Mouse (Mus musculus) liver, embryonic 15.5 days (tissue): ENCODE results near the gene Tomm40. TPM values are rescaled to one million over a fixed set of nuclear protein-coding genes. Genes with fewer than 3 reads are reported as not detected.
A peak's percentile ranks its signal among the peaks of the same experiment; 100 is the strongest.

Experiments used
- ATAC-seq: fragments of 200-750 bp; cut with Nextera tagmentation; 2 replicates; pipeline ENCODE4 v1.8.0; 2017; ENCODE audit warnings: moderate number of reproducible peaks, mild to moderate bottlenecking, moderate library complexity; ENCODE audit not compliant: insufficient read depth
- H3K27ac ChIP-seq: fragments of 300-500 bp; sonication (generic); replicated peaks from 2 replicates; pipeline ENCODE4 v1.5.1; 2015; ENCODE audit warnings: mild to moderate bottlenecking, inconsistent platforms
- H3K27me3 ChIP-seq: fragments of 300-500 bp; sonication (generic); 2 replicates; pipeline ENCODE4 v1.6.1; 2015; ENCODE audit warnings: mild to moderate bottlenecking, inconsistent platforms
- H3K36me3 ChIP-seq: fragments of 300-500 bp; sonication (generic); replicated peaks from 2 replicates; pipeline ENCODE4 v1.6.1; 2015; ENCODE audit warnings: moderate library complexity, mild to moderate bottlenecking, inconsistent platforms
- H3K4me1 ChIP-seq: fragments of 300-500 bp; sonication (generic); replicated peaks from 2 replicates; pipeline ENCODE4 v1.6.1; 2015; ENCODE audit warnings: inconsistent platforms
- H3K4me2 ChIP-seq: fragments of 300-500 bp; sonication (generic); 2 replicates; pipeline ENCODE4 v1.6.1; 2015; ENCODE audit warnings: moderate library complexity, mild to moderate bottlenecking, inconsistent platforms
- H3K4me3 ChIP-seq: fragments of 300-500 bp; sonication (generic); replicated peaks from 2 replicates; pipeline ENCODE4 v1.5.1; 2015; ENCODE audit warnings: mild to moderate bottlenecking, inconsistent platforms
- H3K9ac ChIP-seq: fragments of 300-500 bp; sonication (generic); 2 replicates; pipeline ENCODE4 v1.6.1; 2015; ENCODE audit warnings: moderate library complexity, mild to moderate bottlenecking, inconsistent platforms
- H3K9me3 ChIP-seq: fragments of 300-500 bp; sonication (generic); replicated peaks from 2 replicates; pipeline ENCODE4 v1.6.1; 2016; ENCODE audit warnings: inconsistent platforms
- WGBS: fragments of 180-500 bp; shearing (Covaris S2); methylation state at CpG from one replicate; pipeline ENCODE4 v1.1.7; 2015; ENCODE audit warnings: mixed read lengths; ENCODE audit not compliant: insufficient replicate concordance; 5-methylcytosine and 5-hydroxymethylcytosine counted together
- polyA plus RNA-seq: library from polyadenylated mRNA; unstranded; fragments of >200 nt; fragmentation: Nextera tagmentation; extraction: Ambion mirVana; gene quantifications from 2 replicates; pipeline ENCODE4 v1.2.1, GENCODE M21; 2015

Tomm40 gene
- polyA plus RNA-seq, 1 experiment from 2014 or later = 87.2 TPM

GRCm38 (mm10) chr7:19686521-19686920, 28.7 kb downstream of the Tomm40 start:
- no peaks in the 10 kb centered on the region for H3K27me3 ChIP-seq
- no peak overlapping the region for H3K4me3 ChIP-seq
- H3K9ac ChIP-seq = no peak overlapping the region
- 59% methylated on average over 6 of the region's 6 CpGs for WGBS
- H3K4me1 ChIP-seq = peaks cover 44% of the 10 kb centered on the region
- no peaks in the 10 kb centered on the region for H3K9me3 ChIP-seq
- H3K27ac ChIP-seq = peak overlapping the region; percentile 77
- no peak overlapping the region for H3K4me2 ChIP-seq
- peak; percentile 60 for ATAC-seq
- H3K36me3 ChIP-seq = no peaks in the 10 kb centered on the region

GRCm38 (mm10) chr7:19685374-19685773, 29.9 kb downstream of the Tomm40 start:
- H3K4me2 ChIP-seq = peak overlapping the region; percentile 33; the same call in 1 of the 2 replicates
- WGBS = 51% methylated on average over 4 of the region's 4 CpGs
- H3K27ac ChIP-seq = peak overlapping the region; percentile 77

GRCm38 (mm10) chr7:19683771-19684201, 31.5 kb downstream of the Tomm40 start:
- no peaks in the 10 kb centered on the region for H3K36me3 ChIP-seq
- H3K4me1 ChIP-seq = peaks cover 46% of the 10 kb centered on the region
- H3K4me3 ChIP-seq = no peak overlapping the region
- no peak overlapping the region for H3K9ac ChIP-seq
- 60% methylated on average over 6 of the region's 6 CpGs for WGBS
- H3K9me3 ChIP-seq = no peaks in the 10 kb centered on the region
- peak overlapping the region; percentile 41 for H3K27ac ChIP-seq
- H3K4me2 ChIP-seq = no peak overlapping the region
- no peaks in the 10 kb centered on the region for H3K27me3 ChIP-seq
- no peak for ATAC-seq

More at GRCm38 (mm10) chr7:19685374-19685773, 29.9 kb downstream of the Tomm40 start:
- H3K36me3 ChIP-seq = no peaks in the 10 kb centered on the region
- H3K27me3 ChIP-seq = no peaks in the 10 kb centered on the region
- no peak overlapping the region for H3K9ac ChIP-seq
- peak; percentile 62 for ATAC-seq
- no peak overlapping the region for H3K4me3 ChIP-seq
- H3K9me3 ChIP-seq = no peaks in the 10 kb centered on the region
- H3K4me1 ChIP-seq = peaks cover 46% of the 10 kb centered on the region

GRCm38 (mm10) chr7:19682979-19683378, 32.3 kb downstream of the Tomm40 start:
- Histone ChIP-seq H3K9me3 (no peaks in the 10 kb centered on the region), H3K4me3 (no peak overlapping the region), H3K9ac (no peak overlapping the region), H3K4me2 (no peak overlapping the region), H3K36me3 (no peaks in the 10 kb centered on the region), H3K4me1 (peaks cover 49% of the 10 kb centered on the region), H3K27ac (peak overlapping the region; percentile 29; the same call in 1 of the 2 replicates), H3K27me3 (no peaks in the 10 kb centered on the region)
- WGBS = 65% methylated on average over 3 of the region's 3 CpGs
- no peak for ATAC-seq

- 59% methylated on average over 8 of the region's 8 CpGs for WGBS
- no peaks in the 10 kb centered on the region for H3K9me3 ChIP-seq
- H3K36me3 ChIP-seq = no peaks in the 10 kb centered on the region
- peaks cover 45% of the 10 kb centered on the region for H3K4me1 ChIP-seq
- peak within 1 kb of the TSS; percentile 35 for H3K4me3 ChIP-seq
- 0 out of 2 replicates have a peak within 1 kb of the TSS, but pooled peaks have one; percentile 25 for H3K9ac ChIP-seq
- peak; percentile 32; the same call in 1 of the 2 replicates for ATAC-seq
- H3K4me2 ChIP-seq = peak within 1 kb of the TSS; percentile 38
- peak within 1 kb of the TSS; percentile 78 for H3K27ac ChIP-seq
- no peaks in the 10 kb centered on the region for H3K27me3 ChIP-seq
These were observed 34.0 kb downstream of the Tomm40 start, which contains the start of the genes Gm44805 and Apoc4 for GRCm38 (mm10) chr7:19681202-19681694. TSS of gene Gm44805 (minus strand) at chr7:19681423. TSS of gene Apoc4 (minus strand) at chr7:19681479.

- peak overlapping the region; percentile 35 for H3K4me3 ChIP-seq
These were observed 34.5 kb downstream of the Tomm40 start for GRCm38 (mm10) chr7:19680702-19681101.

GRCm38 (mm10) chr7:19678901-19679300, 36.3 kb downstream of the Tomm40 start:
- no peak for ATAC-seq

More at GRCm38 (mm10) chr7:19680702-19681101, 34.5 kb downstream of the Tomm40 start:
- WGBS = 56% methylated on average over 2 of the region's 2 CpGs
- H3K27me3 ChIP-seq = no peaks in the 10 kb centered on the region
- H3K9me3 ChIP-seq = no peaks in the 10 kb centered on the region
- H3K4me2 ChIP-seq = peak overlapping the region; percentile 38; the same call in 1 of the 2 replicates
- H3K36me3 ChIP-seq = no peaks in the 10 kb centered on the region
- 0 out of 2 replicates have a peak, but pooled peaks have one; percentile 7 for ATAC-seq
- H3K27ac ChIP-seq = peak overlapping the region; percentile 78
- peaks cover 45% of the 10 kb centered on the region for H3K4me1 ChIP-seq
- 0 out of 2 replicates have a peak overlapping the region, but pooled peaks have one; percentile 25 for H3K9ac ChIP-seq

GRCm38 (mm10) chr7:19677872-19678271, 37.4 kb downstream of the Tomm40 start, which contains the start of gene Apoc2:
TSS of gene Apoc2 (minus strand) at chr7:19677941.
- H3K4me2 ChIP-seq = peak within 1 kb of the TSS; percentile 32
- H3K4me3 ChIP-seq = no peak within 1 kb of the TSS
- no peaks in the 10 kb centered on the region for H3K36me3 ChIP-seq
- WGBS = 57% methylated on average over 8 of the region's 8 CpGs
- no peaks in the 10 kb centered on the region for H3K9me3 ChIP-seq
- peaks cover 26% of the 10 kb centered on the region for H3K4me1 ChIP-seq
- H3K27me3 ChIP-seq = no peaks in the 10 kb centered on the region
- no peak within 1 kb of the TSS; the same call in 1 of the 2 replicates for H3K9ac ChIP-seq
- no peak for ATAC-seq
- H3K27ac ChIP-seq = peak within 1 kb of the TSS; percentile 58

More at GRCm38 (mm10) chr7:19678901-19679300, 36.3 kb downstream of the Tomm40 start:
- 65% methylated on average over 3 of the region's 3 CpGs for WGBS
- peaks cover 32% of the 10 kb centered on the region for H3K4me1 ChIP-seq
- H3K4me2 ChIP-seq = peak overlapping the region; percentile 32
- no peaks in the 10 kb centered on the region for H3K36me3 ChIP-seq
- no peaks in the 10 kb centered on the region for H3K27me3 ChIP-seq
- no peak overlapping the region for H3K4me3 ChIP-seq
- no peaks in the 10 kb centered on the region for H3K9me3 ChIP-seq
- no peak overlapping the region for H3K27ac ChIP-seq
- H3K9ac ChIP-seq = no peak overlapping the region

GRCm38 (mm10) chr7:19676662-19677061, 38.6 kb downstream of the Tomm40 start:
- Histone ChIP-seq H3K9me3 (no peaks in the 10 kb centered on the region), H3K27me3 (no peaks in the 10 kb centered on the region), H3K36me3 (no peaks in the 10 kb centered on the region), H3K4me2 (peak overlapping the region; percentile 29), H3K27ac (peak overlapping the region; percentile 55), H3K9ac (no peak overlapping the region), H3K4me1 (peaks cover 18% of the 10 kb centered on the region), H3K4me3 (no peak overlapping the region; the same call in 1 of the 2 replicates)
- ATAC-seq = peak; percentile 58
- WGBS = 63% methylated on average over 1 of the region's 1 CpGs

- Histone ChIP-seq H3K36me3 (no peaks in the 10 kb centered on the region), H3K9me3 (no peaks in the 10 kb centered on the region), H3K27ac (peak overlapping the region; percentile 55), H3K9ac (no peak overlapping the region), H3K27me3 (no peaks in the 10 kb centered on the region), H3K4me1 (peaks cover 11% of the 10 kb centered on the region; the same call in 1 of the 2 replicates), H3K4me2 (peak overlapping the region; percentile 29), H3K4me3 (peak overlapping the region; percentile 25)
- 54% methylated on average over 10 of the region's 10 CpGs for WGBS
- ATAC-seq = peak; percentile 17; the same call in 1 of the 2 replicates
These were observed 39.4 kb downstream of the Tomm40 start for GRCm38 (mm10) chr7:19675824-19676223.

GRCm38 (mm10) chr7:19673083-19673699, 42.0 kb downstream of the Tomm40 start:
- H3K36me3 ChIP-seq = no peaks in the 10 kb centered on the region
- no peak for ATAC-seq
- H3K9me3 ChIP-seq = no peaks in the 10 kb centered on the region
- H3K27ac ChIP-seq = no peak overlapping the region
- H3K4me1 ChIP-seq = peaks cover 22% of the 10 kb centered on the region
- no peak overlapping the region for H3K9ac ChIP-seq
- H3K4me2 ChIP-seq = peak overlapping the region; percentile 7; the same call in 1 of the 2 replicates
- H3K4me3 ChIP-seq = no peak overlapping the region
- WGBS = 49% methylated on average over 14 of the region's 14 CpGs
- H3K27me3 ChIP-seq = no peaks in the 10 kb centered on the region
